Mouse (Mus musculus) bone marrow macrophage, adult 2 months (primary cell): Measurements from ENCODE around the gene Maats1. TPM values are rescaled to one million over a fixed set of nuclear protein-coding genes. Genes with fewer than 3 reads are reported as not detected.

Experiments used
- H3K27ac ChIP-seq: 2 replicates; pipeline ENCODE4 v1.5.1; 2012; ENCODE audit warnings: low read depth, low read length; ENCODE audit not compliant: insufficient read depth
- H3K4me1 ChIP-seq: 2 replicates; pipeline ENCODE4 v1.6.1; 2012; ENCODE audit warnings: low read length; ENCODE audit not compliant: control insufficient read depth, insufficient read depth
- H3K4me3 ChIP-seq: 2 replicates; pipeline ENCODE4 v1.5.1; 2012; ENCODE audit warnings: mild to moderate bottlenecking, low read length, moderate library complexity; ENCODE audit not compliant: insufficient read depth
- CTCF ChIP-seq: IDR thresholded peaks from 2 replicates; pipeline ENCODE4 v1.5.1; 2012; ENCODE audit warnings: low read depth, mild to moderate bottlenecking, low read length, moderate library complexity
- POLR2A ChIP-seq: IDR thresholded peaks from 2 replicates; pipeline ENCODE4 v1.6.1; 2012; ENCODE audit warnings: mild to moderate bottlenecking, low read depth, low read length, borderline replicate concordance
- polyA plus RNA-seq: library from polyadenylated mRNA; stranded (reverse); fragments of >200 nt; gene quantifications from 2 replicates; pipeline ENCODE4 v1.2.4, GENCODE M21; 2012; ENCODE audit not compliant: missing spikeins, insufficient read depth, insufficient read length

The Maats1 gene
- polyA plus RNA-seq, 1 experiment = not detected

DNA sequence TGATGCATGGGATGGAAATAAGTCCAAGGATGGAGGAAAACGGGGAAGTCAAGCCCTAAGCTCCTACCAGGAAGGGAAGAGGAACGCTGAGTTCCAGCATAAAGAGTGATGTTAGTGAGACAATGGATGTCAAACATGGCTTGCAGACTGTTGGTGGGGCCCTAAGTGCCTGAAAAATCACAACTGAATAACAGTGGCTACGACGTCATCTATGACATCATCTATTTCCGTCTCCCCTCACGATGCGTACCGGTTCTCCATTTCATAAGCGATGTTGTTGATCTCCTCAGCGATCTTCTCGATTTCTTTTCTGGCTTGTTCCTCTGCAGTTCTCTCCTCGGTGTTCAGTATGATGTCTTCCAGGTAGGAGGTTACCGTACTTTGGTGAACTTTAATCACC, 39.6 kb downstream of the Maats1 start:
- Histone ChIP-seq H3K27ac (no peak overlapping the region), H3K4me3 (no peak overlapping the region), H3K4me1 (no peaks in the 10 kb centered on the region)
- no peak for TF ChIP-seq CTCF
- TF ChIP-seq POLR2A = no peak

DNA sequence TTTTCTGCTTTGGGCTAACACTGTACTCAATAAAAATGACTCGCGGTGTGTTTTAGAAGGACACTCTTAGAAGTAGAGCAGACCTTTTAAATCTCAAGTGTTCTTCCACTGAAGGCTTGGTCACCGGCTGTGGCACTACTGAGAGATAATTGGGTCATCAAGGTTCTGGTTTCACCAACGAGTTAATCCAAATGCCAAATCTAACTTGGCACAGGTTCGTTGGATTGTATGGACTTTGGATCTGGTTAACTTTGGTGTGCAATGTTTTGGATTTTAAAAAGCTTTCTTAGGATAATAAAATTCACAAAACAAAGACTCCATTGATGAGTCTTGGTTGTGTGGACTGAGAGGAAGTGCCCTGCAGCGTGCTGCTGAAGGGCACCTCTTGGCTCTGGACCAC, 43.5 kb downstream of the Maats1 start:
- no peak for TF ChIP-seq CTCF
- TF ChIP-seq POLR2A = no peak
- Histone ChIP-seq H3K4me1 (no peaks in the 10 kb centered on the region), H3K27ac (no peak overlapping the region), H3K4me3 (no peak overlapping the region)

DNA sequence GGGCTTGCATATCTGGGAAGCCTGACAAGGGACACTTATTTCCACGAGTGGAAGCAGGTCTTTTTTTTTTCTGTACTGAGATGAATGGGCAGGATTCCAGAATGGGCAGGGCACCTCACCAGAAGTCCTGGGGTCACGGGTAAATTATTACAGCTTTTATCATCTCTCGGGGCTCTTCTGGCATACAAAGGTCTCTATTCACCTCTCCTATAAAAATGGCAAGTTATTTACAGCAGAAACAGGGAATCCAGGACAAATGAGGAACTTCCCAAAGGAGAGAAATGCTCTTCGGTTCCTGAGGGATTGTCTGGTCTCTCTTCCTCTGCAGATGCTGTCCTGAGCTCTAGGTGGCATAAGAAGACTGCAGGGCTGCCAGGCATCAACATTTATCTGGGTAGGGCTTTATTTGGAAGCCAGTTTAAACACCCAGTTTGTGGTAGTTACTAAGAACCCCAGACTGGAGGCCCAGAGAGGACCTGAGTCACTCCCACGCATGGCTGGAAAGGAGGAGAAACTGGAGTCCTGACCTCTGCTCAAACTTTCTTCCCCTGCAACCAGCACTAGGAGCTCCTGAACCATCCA, 46.5 kb downstream of the Maats1 start:
- Histone ChIP-seq H3K4me3 (no peak overlapping the region), H3K4me1 (no peaks in the 10 kb centered on the region), H3K27ac (no peak overlapping the region)
- no peak for TF ChIP-seq CTCF
- TF ChIP-seq POLR2A = no peak

DNA sequence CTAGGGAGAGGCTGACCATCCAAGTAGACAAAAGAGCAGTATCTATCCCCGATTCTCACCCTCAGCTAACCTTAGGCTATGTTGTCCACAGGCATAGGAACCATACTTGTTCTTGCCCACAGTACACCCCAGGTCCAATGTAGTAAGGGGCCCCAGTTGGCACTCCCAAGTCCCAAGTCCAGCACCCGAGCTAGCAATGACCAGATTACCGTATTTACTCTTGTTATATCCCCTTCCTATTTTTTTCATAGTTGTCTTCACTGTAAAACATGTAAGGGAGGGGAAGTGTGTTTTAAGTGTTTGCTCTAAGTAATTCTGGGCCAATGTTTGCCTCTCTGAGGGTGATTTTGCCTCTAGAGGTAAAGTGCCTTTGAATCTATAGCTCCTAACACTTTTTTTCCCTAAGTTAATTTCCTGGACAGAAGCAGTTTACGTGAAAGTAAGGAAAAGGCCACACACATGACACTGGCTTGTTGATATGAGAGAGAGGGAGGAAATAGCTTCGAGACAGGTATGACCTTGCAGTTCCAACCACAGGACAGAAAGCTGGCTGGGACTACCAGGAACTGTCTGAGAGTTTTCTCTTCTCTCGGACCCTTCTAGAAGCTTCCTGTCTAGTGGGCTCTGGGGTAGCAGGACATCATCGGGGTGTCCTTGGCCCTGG, 47.1 kb downstream of the Maats1 start, which contains the start of gene Nr1i2:
Nr1i2 (minus strand) TSS at position 140 of the 664 bp plus-strand sequence.
- Histone ChIP-seq H3K27ac (no peak within 1 kb of the TSS), H3K4me1 (no peaks in the 10 kb centered on the region), H3K4me3 (no peak within 1 kb of the TSS)
- TF ChIP-seq CTCF = no peak
- TF ChIP-seq POLR2A = no peak

DNA sequence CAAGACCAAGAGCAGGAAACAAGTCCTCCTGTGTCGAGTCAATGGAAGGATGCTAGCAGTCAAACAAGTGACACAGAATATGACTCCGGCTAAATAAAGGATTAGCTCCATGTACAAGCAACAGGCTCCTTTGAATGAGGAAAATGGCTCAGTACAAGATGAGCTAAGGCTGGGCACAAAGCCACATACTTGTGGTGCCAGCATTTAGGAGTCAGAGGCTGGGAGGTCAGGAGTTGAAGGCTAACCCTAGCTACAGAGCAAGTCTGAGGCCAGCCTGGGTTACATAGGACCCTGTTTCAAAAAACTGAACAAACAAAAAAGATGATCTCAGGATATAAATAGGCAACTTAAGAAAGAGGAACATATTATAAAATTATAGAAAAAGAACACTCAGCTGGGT, 51.8 kb downstream of the Maats1 start:
- no peak overlapping the region for H3K27ac ChIP-seq
- no peak overlapping the region for H3K4me3 ChIP-seq
- no peak for TF ChIP-seq POLR2A
- no peak for TF ChIP-seq CTCF
- H3K4me1 ChIP-seq = peaks cover 3% of the 10 kb centered on the region

DNA sequence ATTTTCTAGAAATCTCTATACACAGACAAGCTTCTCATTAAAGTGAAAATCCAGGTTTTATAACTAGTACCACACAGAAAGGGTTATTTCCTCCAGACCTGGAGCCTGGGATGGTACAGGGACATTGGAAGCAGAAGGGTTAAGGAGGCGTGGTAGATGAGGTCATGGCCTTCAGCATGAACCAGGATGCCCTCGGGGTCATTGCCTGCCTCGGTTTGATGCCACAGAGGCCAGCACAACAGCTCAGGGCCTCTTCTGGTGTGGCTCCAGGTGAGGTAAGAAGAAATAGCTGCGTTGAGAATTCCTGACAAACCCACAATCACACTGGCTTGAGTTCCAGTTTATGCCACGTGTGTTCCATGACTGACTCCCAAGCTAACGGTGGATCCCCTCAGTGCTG, 53.1 kb downstream of the Maats1 start:
- Histone ChIP-seq H3K4me1 (peaks cover 3% of the 10 kb centered on the region), H3K27ac (no peak overlapping the region), H3K4me3 (no peak overlapping the region)
- TF ChIP-seq CTCF = no peak
- TF ChIP-seq POLR2A = no peak

DNA sequence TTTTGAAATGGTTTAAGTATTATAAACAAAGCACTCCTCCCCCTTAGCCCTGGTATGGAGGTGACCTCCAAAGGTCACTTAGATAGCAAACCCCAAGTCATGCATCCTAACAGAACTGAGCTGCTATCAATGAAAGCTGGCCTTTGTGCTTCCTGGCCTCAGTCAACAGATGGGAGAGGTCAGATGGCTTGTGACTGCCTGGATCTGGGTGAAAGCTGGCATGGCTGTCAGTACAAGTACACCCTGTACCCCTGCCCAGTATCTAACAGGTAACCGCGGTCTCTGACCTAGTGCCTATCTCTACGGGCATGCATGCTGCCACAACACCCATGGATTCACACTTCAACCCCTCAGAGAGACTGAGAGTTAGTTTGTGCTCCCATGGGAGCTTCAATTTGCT, 54.2 kb downstream of the Maats1 start:
- TF ChIP-seq CTCF (no peak), POLR2A (no peak)
- peaks cover 3% of the 10 kb centered on the region for H3K4me1 ChIP-seq
- H3K4me3 ChIP-seq = no peak overlapping the region
- H3K27ac ChIP-seq = no peak overlapping the region

DNA sequence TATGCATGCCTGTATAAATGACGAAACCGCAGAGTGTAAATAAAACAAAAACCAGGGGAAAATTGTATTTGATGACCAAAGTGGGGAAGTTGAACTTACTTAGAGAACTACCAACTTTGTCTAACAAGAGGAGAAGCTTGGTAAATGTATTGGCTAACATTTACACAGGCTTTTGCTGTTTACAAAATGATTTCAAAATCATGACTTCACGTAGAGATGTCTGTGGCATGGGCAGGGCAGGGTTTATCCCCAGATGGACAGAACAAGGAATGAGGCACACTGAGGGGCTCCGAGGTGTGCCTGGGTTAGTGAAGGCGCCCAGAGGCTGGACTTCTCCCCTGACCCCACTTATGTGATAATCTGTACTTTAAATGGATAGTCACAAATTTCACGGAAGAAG, 54.6 kb downstream of the Maats1 start:
- TF ChIP-seq POLR2A = no peak
- TF ChIP-seq CTCF = no peak
- Histone ChIP-seq H3K27ac (no peak overlapping the region), H3K4me1 (peaks cover 3% of the 10 kb centered on the region), H3K4me3 (no peak overlapping the region)

DNA sequence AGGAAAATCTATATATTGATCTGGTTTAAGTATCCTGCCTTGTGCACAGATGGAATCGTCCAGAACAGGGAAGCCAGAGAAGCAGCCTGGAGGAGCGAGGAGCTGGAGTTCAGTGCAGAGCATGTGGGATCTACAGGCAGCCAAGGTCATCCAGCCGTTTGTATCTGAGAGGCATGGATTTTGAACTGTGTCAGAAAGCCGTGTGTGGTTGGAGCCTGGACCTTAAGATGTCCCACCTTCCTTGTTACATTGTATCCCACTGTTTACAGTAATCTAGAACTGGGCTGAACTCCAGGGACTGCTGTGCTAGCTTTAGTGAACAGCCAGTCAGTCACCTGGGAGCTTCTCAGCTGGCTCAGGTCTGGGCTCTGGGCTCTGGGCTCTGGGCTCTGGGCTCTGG, 55.4 kb downstream of the Maats1 start:
- H3K27ac ChIP-seq = no peak overlapping the region
- peaks cover 3% of the 10 kb centered on the region for H3K4me1 ChIP-seq
- TF ChIP-seq POLR2A (no peak), CTCF (no peak)
- H3K4me3 ChIP-seq = no peak overlapping the region

DNA sequence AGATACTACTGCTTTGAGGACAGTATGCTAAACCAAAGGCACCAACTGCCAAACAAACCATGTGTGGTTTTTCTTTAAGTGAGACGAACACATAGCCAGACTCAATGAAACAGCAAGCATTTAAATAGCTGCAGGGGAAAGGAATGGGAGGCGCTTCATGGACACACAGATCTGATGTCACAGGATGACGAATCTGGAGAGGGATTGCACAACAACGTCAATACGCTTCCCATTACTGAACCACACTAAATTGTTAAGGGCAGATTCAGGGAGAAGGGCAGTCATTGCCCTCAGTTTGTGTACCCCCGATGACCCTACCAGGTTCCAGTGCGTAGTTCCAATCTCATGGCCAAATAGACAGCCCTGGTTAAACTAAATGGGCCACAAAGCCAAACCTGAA, 56.1 kb downstream of the Maats1 start:
- peaks cover 3% of the 10 kb centered on the region for H3K4me1 ChIP-seq
- H3K27ac ChIP-seq = no peak overlapping the region
- no peak overlapping the region for H3K4me3 ChIP-seq
- no peak for TF ChIP-seq CTCF
- TF ChIP-seq POLR2A = no peak

DNA sequence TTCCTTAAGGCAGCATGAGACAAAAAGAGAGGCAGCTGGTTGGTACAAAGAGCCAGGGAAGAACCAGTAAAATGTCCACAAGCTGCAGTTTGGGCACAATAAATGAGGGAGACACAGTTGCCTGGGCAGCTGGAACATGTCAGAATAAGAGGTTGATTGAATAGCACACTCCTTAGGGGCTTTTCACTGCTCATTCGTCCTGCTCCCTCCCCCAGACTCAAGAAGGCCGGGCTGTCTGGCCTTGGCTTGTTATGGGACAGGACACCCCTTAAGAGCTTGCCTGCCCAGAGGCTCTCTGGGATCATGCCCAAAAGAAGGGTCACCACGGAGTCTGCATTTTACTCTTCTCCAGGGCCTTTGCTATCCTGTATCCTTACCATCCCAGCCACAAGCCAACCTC, 58.6 kb downstream of the Maats1 start:
- no peak overlapping the region for H3K27ac ChIP-seq
- peaks cover 3% of the 10 kb centered on the region for H3K4me1 ChIP-seq
- TF ChIP-seq POLR2A = no peak
- TF ChIP-seq CTCF = no peak
- H3K4me3 ChIP-seq = no peak overlapping the region
